Mouse (Mus musculus) midbrain, embryonic 15.5 days (tissue): ENCODE results near the gene Epb41l5. TPM values are rescaled to one million over a fixed set of nuclear protein-coding genes. Genes with fewer than 3 reads are reported as not detected.

ENCODE experiments used
- ATAC-seq: fragments of 200-750 bp; cut with Nextera tagmentation; replicated peaks from 2 replicates; pipeline ENCODE4 v1.8.0; 2017; ENCODE audit warnings: moderate TSS enrichment
- H3K27ac ChIP-seq: fragments of 300-500 bp; sonication (generic); 2 replicates; pipeline ENCODE4 v1.5.1; 2015; ENCODE audit warnings: mild to moderate bottlenecking, inconsistent platforms
- H3K27me3 ChIP-seq: fragments of 300-500 bp; sonication (generic); replicated peaks from 2 replicates; pipeline ENCODE4 v1.6.1; 2015; ENCODE audit warnings: inconsistent platforms
- H3K36me3 ChIP-seq: fragments of 300-500 bp; sonication (generic); replicated peaks from 2 replicates; pipeline ENCODE4 v1.6.1; 2015; ENCODE audit warnings: inconsistent platforms
- H3K4me1 ChIP-seq: fragments of 300-500 bp; sonication (generic); 2 replicates; pipeline ENCODE4 v1.6.1; 2015; ENCODE audit warnings: inconsistent platforms
- H3K4me2 ChIP-seq: fragments of 300-500 bp; sonication (generic); 2 replicates; pipeline ENCODE4 v1.6.1; 2015; ENCODE audit warnings: inconsistent platforms, mild to moderate bottlenecking, moderate library complexity
- H3K4me3 ChIP-seq: fragments of 300-500 bp; sonication (generic); 2 replicates; pipeline ENCODE4 v1.5.1; 2015; ENCODE audit warnings: mild to moderate bottlenecking, inconsistent platforms
- H3K9ac ChIP-seq: fragments of 300-500 bp; sonication (generic); 2 replicates; pipeline ENCODE4 v1.6.1; 2015; ENCODE audit warnings: mild to moderate bottlenecking, inconsistent platforms
- H3K9me3 ChIP-seq: fragments of 300-500 bp; sonication (generic); 2 replicates; pipeline ENCODE4 v1.6.1; 2016; ENCODE audit warnings: inconsistent platforms
- WGBS: fragments of 180-500 bp; shearing (Covaris S2); methylation state at CpG from one replicate; pipeline ENCODE4 v1.1.7; 2015; ENCODE audit warnings: mixed read lengths; 5-methylcytosine and 5-hydroxymethylcytosine counted together
- polyA plus RNA-seq: library from polyadenylated mRNA; unstranded; fragments of >200 nt; fragmentation: Nextera tagmentation; extraction: Ambion mirVana; gene quantifications from 2 replicates; pipeline ENCODE4 v1.2.1, GENCODE M21; 2015

Gene Epb41l5
- polyA plus RNA-seq, 1 experiment from 2014 or later = 20.2 TPM

GRCm38 (mm10) chr1:119544611-119545155 is 104.1 kb downstream of the Epb41l5 start:
- no peak overlapping the region for H3K27ac ChIP-seq
- H3K36me3 ChIP-seq = no peaks in the 10 kb centered on the region
- H3K4me2 ChIP-seq = no peak overlapping the region
- no peaks in the 10 kb centered on the region for H3K9me3 ChIP-seq
- H3K9ac ChIP-seq = no peak overlapping the region
- no peaks in the 10 kb centered on the region for H3K4me1 ChIP-seq
- no peaks in the 10 kb centered on the region for H3K27me3 ChIP-seq
- ATAC-seq = no peak
- no peak overlapping the region for H3K4me3 ChIP-seq
- WGBS = 91% methylated on average over 5 of the region's 5 CpGs

DNA sequence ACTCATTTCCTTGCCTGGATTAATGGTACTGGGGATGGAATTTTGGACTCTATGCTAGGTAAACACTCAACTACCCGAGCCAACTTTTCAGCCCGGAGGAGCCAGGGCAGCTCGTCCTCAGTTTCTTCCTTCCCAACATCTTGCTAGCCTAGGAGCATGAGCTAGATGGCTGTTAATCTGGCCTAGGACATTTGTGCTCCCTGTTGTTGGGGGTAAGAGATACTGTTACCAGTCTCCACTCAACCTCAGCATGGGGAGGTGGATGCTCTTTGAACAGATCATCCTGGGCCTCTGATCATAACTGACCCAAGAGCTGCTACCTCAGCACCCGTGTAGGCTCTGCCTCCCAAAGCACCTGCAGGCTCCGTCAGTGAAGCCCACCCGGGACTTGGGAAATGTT is 105.5 kb downstream of the Epb41l5 start:
- no peak for ATAC-seq
- Histone ChIP-seq H3K36me3 (no peaks in the 10 kb centered on the region), H3K9ac (no peak overlapping the region), H3K27ac (no peak overlapping the region), H3K27me3 (no peaks in the 10 kb centered on the region), H3K4me1 (no peaks in the 10 kb centered on the region), H3K4me3 (no peak overlapping the region), H3K4me2 (no peak overlapping the region), H3K9me3 (no peaks in the 10 kb centered on the region)
- 95% methylated on average over 6 of the region's 6 CpGs for WGBS

GRCm38 (mm10) chr1:119541570-119541969 is 107.2 kb downstream of the Epb41l5 start:
- Histone ChIP-seq H3K27ac (no peak overlapping the region), H3K4me1 (no peaks in the 10 kb centered on the region), H3K4me3 (no peak overlapping the region), H3K4me2 (no peak overlapping the region), H3K36me3 (no peaks in the 10 kb centered on the region), H3K9me3 (no peaks in the 10 kb centered on the region), H3K27me3 (no peaks in the 10 kb centered on the region), H3K9ac (no peak overlapping the region)
- no peak for ATAC-seq
- 87% methylated on average over 3 of the region's 3 CpGs for WGBS

DNA sequence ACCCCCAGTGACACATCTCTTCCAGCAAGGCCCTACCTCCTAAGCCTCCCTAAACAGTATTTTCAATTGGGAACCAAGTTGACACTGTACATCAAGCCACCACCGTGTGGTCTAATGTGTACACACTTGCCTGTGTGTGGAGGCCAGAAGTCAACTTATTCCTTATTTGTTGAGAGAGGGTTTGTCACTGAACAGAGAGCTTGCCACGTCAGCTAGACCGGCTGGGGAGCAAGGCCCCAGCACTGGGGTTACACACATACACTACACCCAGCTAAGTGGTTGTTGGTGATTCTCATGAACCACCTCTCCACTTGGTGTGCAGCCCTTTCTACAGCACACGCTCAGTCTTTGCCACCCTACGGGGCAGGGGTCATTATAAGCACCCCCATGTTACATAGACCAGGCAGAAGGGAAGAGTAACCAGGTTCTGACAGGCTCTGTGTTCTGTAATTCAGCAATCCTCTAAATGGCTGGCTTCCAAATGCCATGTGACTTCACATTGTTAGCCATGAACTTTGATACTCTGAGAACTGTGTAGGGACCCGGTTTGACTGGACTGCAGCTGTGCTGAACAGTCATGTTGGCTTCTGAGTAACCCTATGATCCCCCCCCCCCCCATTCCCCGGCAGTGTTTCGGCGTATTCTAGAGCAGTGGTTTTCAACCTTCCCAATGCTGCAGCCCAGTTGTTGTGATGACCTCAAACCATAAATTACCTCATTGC is 107.8 kb downstream of the Epb41l5 start:
- Histone ChIP-seq H3K9me3 (no peaks in the 10 kb centered on the region), H3K4me1 (no peaks in the 10 kb centered on the region), H3K4me2 (no peak overlapping the region), H3K27me3 (no peaks in the 10 kb centered on the region), H3K27ac (no peak overlapping the region), H3K9ac (no peak overlapping the region), H3K4me3 (no peak overlapping the region), H3K36me3 (no peaks in the 10 kb centered on the region)
- WGBS = 92% methylated on average over 9 of the region's 9 CpGs
- ATAC-seq = no peak

DNA sequence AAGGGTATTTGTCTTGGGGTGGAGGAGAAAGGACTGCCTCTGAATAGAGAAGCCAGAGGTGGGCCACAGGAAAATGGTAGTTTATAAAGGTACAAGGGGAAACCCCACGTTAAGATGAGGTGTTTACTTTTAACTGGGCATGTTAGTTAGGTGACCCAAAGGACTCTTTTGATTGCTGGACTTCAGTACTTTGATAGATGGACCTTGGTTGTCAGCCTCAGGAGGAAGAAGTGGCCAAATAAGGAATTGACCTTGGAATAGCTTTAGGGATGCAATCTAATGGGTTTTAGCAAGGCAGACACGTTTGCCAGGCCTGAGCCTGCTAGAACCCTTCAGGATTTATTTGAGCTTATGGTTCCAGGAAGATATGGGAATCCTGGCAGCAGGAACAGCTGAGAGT is 109.5 kb downstream of the Epb41l5 start:
- H3K36me3 ChIP-seq = no peaks in the 10 kb centered on the region
- H3K27me3 ChIP-seq = no peaks in the 10 kb centered on the region
- WGBS = 86% methylated on average over 2 of the region's 2 CpGs
- H3K4me3 ChIP-seq = no peak overlapping the region
- no peak for ATAC-seq
- no peak overlapping the region for H3K27ac ChIP-seq
- H3K9me3 ChIP-seq = no peaks in the 10 kb centered on the region
- no peak overlapping the region for H3K9ac ChIP-seq
- no peaks in the 10 kb centered on the region for H3K4me1 ChIP-seq
- H3K4me2 ChIP-seq = no peak overlapping the region

GRCm38 (mm10) chr1:119537651-119538050 is 111.1 kb downstream of the Epb41l5 start:
- ATAC-seq = no peak
- H3K27ac ChIP-seq = no peak overlapping the region
- H3K36me3 ChIP-seq = no peaks in the 10 kb centered on the region
- no peaks in the 10 kb centered on the region for H3K27me3 ChIP-seq
- no peak overlapping the region for H3K4me2 ChIP-seq
- H3K9me3 ChIP-seq = no peaks in the 10 kb centered on the region
- no peak overlapping the region for H3K9ac ChIP-seq
- H3K4me3 ChIP-seq = no peak overlapping the region
- 93% methylated on average over 6 of the region's 6 CpGs for WGBS
- no peaks in the 10 kb centered on the region for H3K4me1 ChIP-seq

DNA sequence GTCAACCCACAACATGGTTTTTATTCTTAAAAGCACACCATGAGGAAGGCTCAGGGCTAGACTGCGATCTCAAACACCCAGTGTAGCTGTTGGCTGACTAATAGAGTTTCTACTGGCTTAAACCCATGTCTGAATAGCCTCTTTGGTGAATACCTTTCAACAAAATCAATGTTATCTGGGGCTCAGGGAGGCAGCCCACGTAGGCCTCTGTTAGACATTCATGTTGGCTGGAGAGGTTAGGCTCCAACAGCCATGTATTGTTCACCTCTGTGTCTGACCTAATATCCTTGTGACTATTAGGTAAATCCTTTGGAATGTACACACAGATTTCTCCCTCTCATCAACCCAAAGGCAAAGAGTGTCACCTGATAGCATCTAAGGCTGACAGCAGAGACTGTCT is 112.7 kb downstream of the Epb41l5 start:
- Histone ChIP-seq H3K4me3 (no peak overlapping the region), H3K36me3 (no peaks in the 10 kb centered on the region), H3K4me1 (no peaks in the 10 kb centered on the region), H3K27me3 (no peaks in the 10 kb centered on the region), H3K4me2 (no peak overlapping the region), H3K9ac (no peak overlapping the region), H3K9me3 (no peaks in the 10 kb centered on the region), H3K27ac (no peak overlapping the region)
- no peak for ATAC-seq
- WGBS = 85% methylated on average over 2 of the region's 2 CpGs

DNA sequence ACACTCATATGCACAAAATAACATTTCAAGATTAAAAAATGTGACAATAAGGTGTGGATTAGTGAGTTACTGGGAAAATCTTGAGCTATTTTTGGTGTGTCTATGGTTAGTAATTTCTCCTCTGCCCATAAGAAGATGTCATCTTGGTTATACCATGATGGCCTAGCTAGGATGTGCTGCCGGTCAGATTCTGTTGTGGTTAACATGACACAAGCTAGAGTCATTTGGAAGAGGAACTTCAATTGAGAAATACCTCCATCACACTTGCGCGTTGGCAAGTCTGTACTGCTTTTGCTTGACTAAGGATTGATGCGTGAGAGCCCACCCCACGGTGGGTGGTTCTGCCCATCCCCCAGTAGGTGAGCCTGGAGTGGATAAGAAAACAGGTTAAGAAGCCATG is 114.5 kb downstream of the Epb41l5 start:
- no peak overlapping the region for H3K27ac ChIP-seq
- no peaks in the 10 kb centered on the region for H3K4me1 ChIP-seq
- no peak overlapping the region for H3K9ac ChIP-seq
- ATAC-seq = no peak
- H3K36me3 ChIP-seq = 0 out of 2 replicates have a peak, but pooled peaks cover under 1% of the 10 kb centered on the region
- no peaks in the 10 kb centered on the region for H3K27me3 ChIP-seq
- H3K9me3 ChIP-seq = no peaks in the 10 kb centered on the region
- H3K4me3 ChIP-seq = no peak overlapping the region
- WGBS = 97% methylated on average over 5 of the region's 5 CpGs
- no peak overlapping the region for H3K4me2 ChIP-seq

- Histone ChIP-seq H3K27me3 (no peaks in the 10 kb centered on the region), H3K4me2 (no peak overlapping the region), H3K4me1 (no peaks in the 10 kb centered on the region), H3K4me3 (no peak overlapping the region), H3K36me3 (peaks cover 11% of the 10 kb centered on the region), H3K27ac (no peak overlapping the region), H3K9me3 (no peaks in the 10 kb centered on the region), H3K9ac (no peak overlapping the region)
- ATAC-seq = peak; percentile 59; the same call in 1 of the 2 replicates
- WGBS = 82% methylated on average over 18 of the region's 18 CpGs
Measured at GRCm38 (mm10) chr1:119533093-119533805, 115.6 kb downstream of the Epb41l5 start.

- Histone ChIP-seq H3K9ac (no peak overlapping the region), H3K27ac (no peak overlapping the region), H3K27me3 (no peaks in the 10 kb centered on the region), H3K9me3 (no peaks in the 10 kb centered on the region), H3K36me3 (peaks cover 13% of the 10 kb centered on the region), H3K4me2 (no peak overlapping the region), H3K4me1 (peaks cover 5% of the 10 kb centered on the region; the same call in 1 of the 2 replicates), H3K4me3 (no peak overlapping the region)
- ATAC-seq = no peak
- 96% methylated on average over 6 of the region's 6 CpGs for WGBS
Measured at GRCm38 (mm10) chr1:119532165-119532564, 116.6 kb downstream of the Epb41l5 start.

GRCm38 (mm10) chr1:119530941-119531340 is 117.9 kb downstream of the Epb41l5 start:
- H3K4me2 ChIP-seq = no peak overlapping the region
- no peak for ATAC-seq
- WGBS = 95% methylated on average over 13 of the region's 13 CpGs

GRCm38 (mm10) chr1:119525689-119526591 is 122.9 kb downstream of the Epb41l5 start, which contains the start of gene Tmem185b:
Gene Tmem185b (plus strand): TSS chr1:119526160.
- H3K4me3 ChIP-seq = peak within 1 kb of the TSS; percentile 69
- no peaks in the 10 kb centered on the region for H3K27me3 ChIP-seq
- peaks cover 13% of the 10 kb centered on the region for H3K36me3 ChIP-seq
- peaks cover 25% of the 10 kb centered on the region for H3K4me1 ChIP-seq
- 1% methylated on average over 78 of the region's 82 CpGs for WGBS
- H3K27ac ChIP-seq = peak within 1 kb of the TSS; percentile 86
- peak; percentile 96 for ATAC-seq
- no peaks in the 10 kb centered on the region for H3K9me3 ChIP-seq
- peak within 1 kb of the TSS; percentile 74 for H3K9ac ChIP-seq
- H3K4me2 ChIP-seq = peak within 1 kb of the TSS; percentile 66

More at GRCm38 (mm10) chr1:119530941-119531340, 117.9 kb downstream of the Epb41l5 start:
- H3K9me3 ChIP-seq = no peaks in the 10 kb centered on the region
- H3K27ac ChIP-seq = no peak overlapping the region
- no peaks in the 10 kb centered on the region for H3K27me3 ChIP-seq
- H3K9ac ChIP-seq = no peak overlapping the region
- no peak overlapping the region for H3K4me3 ChIP-seq
- H3K4me1 ChIP-seq = peaks cover 14% of the 10 kb centered on the region
- peaks cover 13% of the 10 kb centered on the region for H3K36me3 ChIP-seq
